Mouse (Mus musculus): ENCODE measurements at regions not wholly inside any gene's neighbourhood (a gene's known extent, or its start where the extent isn't known, plus 50 kb on each side); places are given as distances from the start of the nearest gene placed in this dataset.

- Histone ChIP-seq H3K4me3 (ENCODE audit: low read depth, low read length) (no peak overlapping the region), H3K4me1 (ENCODE audit: control insufficient read depth, insufficient read depth, insufficient read length, low read length) (no peaks in the 10 kb centered on the region), H3K27ac (ENCODE audit: insufficient read depth, low read depth, low read length) (no peak overlapping the region), H3K27me3 (ENCODE audit: control insufficient read depth, insufficient read depth, low read length) (no peaks in the 10 kb centered on the region), H3K36me3 (ENCODE audit: control insufficient read depth, insufficient read depth, low read length) (no peaks in the 10 kb centered on the region)
- no peak for TF ChIP-seq POLR2A (IDR thresholded peaks at IDR 0.05; ENCODE audit: low read depth, low read length)
- no peak for TF ChIP-seq CTCF (IDR thresholded peaks at IDR 0.05; ENCODE audit: extremely low read depth, insufficient read length, insufficient replicate concordance, low read depth, low read length)
- WGBS: 78% methylated on average over 5 of the region's 5 CpGs
Measured at GRCm38 (mm10) chr7:124907662-124908296, 536.7 kb upstream of the Kdm8 start.

DNA sequence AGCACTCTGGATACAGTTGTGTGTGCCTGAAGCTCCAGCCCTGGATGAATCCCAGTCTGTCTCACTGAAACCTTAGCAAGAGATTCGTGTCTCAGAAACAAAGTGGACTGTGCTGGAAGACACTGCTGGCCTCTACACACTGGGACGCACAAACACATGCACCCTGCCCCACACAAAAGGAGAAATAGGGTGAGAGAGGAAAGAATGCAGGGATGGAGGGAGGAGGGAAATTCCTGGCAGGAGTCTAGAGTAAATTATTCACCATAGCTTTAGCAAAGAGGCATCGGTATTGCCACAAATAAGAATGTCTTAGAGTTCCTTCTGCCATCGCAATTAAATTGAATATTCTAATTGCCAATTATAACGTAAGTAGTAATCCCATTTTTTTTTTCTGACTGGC, 530.4 kb upstream of the Kdm8 start:
- Histone ChIP-seq H3K4me1 (ENCODE audit: control insufficient read depth, insufficient read depth, insufficient read length, low read length) (no peaks in the 10 kb centered on the region), H3K4me3 (ENCODE audit: low read depth, low read length) (no peak overlapping the region), H3K27me3 (ENCODE audit: control insufficient read depth, insufficient read depth, low read length) (no peaks in the 10 kb centered on the region), H3K36me3 (ENCODE audit: control insufficient read depth, insufficient read depth, low read length) (no peaks in the 10 kb centered on the region), H3K27ac (ENCODE audit: insufficient read depth, low read depth, low read length) (no peak overlapping the region)
- TF ChIP-seq POLR2A (IDR thresholded peaks at IDR 0.05; ENCODE audit: low read depth, low read length): no peak
- TF ChIP-seq CTCF (IDR thresholded peaks at IDR 0.05; ENCODE audit: extremely low read depth, insufficient read length, insufficient replicate concordance, low read depth, low read length): no peak
- 67% methylated on average over 5 of the region's 5 CpGs for WGBS

DNA sequence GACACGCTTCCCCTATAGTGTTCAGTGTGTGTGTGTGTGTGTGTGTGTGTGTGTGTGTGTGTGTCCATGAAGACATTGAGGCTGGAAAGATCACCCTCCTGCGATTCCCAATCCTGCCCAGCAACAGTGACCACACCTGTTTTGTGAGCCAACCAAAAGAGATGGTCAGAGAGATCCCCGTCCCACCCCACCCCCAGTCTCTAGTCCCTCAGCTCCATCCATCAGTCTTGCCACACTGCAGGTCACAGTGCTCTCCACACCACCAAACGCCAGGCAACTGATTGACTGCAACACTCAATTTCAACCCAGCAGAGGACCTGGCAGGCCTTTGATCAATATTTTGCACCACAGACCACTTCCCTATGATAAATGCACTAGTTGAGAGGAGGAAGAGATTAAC, 530.0 kb upstream of the Kdm8 start:
- no peaks in the 10 kb centered on the region for H3K4me1 ChIP-seq (ENCODE audit: control insufficient read depth, insufficient read depth, insufficient read length, low read length)
- TF ChIP-seq POLR2A (IDR thresholded peaks at IDR 0.05; ENCODE audit: low read depth, low read length) (no peak), CTCF (IDR thresholded peaks at IDR 0.05; ENCODE audit: extremely low read depth, insufficient read length, insufficient replicate concordance, low read depth, low read length) (no peak)
- H3K4me3 ChIP-seq (ENCODE audit: low read depth, low read length): no peak overlapping the region
- H3K27me3 ChIP-seq (ENCODE audit: control insufficient read depth, insufficient read depth, low read length): no peaks in the 10 kb centered on the region
- 57% methylated on average over 4 of the region's 4 CpGs for WGBS
- no peaks in the 10 kb centered on the region for H3K36me3 ChIP-seq (ENCODE audit: control insufficient read depth, insufficient read depth, low read length)
- H3K27ac ChIP-seq (ENCODE audit: insufficient read depth, low read depth, low read length): no peak overlapping the region

GRCm38 (mm10) chr7:124914972-124915371, 529.5 kb upstream of the Kdm8 start:
- no peaks in the 10 kb centered on the region for H3K27me3 ChIP-seq (ENCODE audit: control insufficient read depth, insufficient read depth, low read length)
- H3K36me3 ChIP-seq (ENCODE audit: control insufficient read depth, insufficient read depth, low read length): no peaks in the 10 kb centered on the region
- WGBS: 45% methylated on average over 6 of the region's 6 CpGs
- H3K4me1 ChIP-seq (ENCODE audit: control insufficient read depth, insufficient read depth, insufficient read length, low read length): no peaks in the 10 kb centered on the region
- no peak overlapping the region for H3K27ac ChIP-seq (ENCODE audit: insufficient read depth, low read depth, low read length)
- no peak for TF ChIP-seq POLR2A (IDR thresholded peaks at IDR 0.05; ENCODE audit: low read depth, low read length)
- H3K4me3 ChIP-seq (ENCODE audit: low read depth, low read length): no peak overlapping the region

DNA sequence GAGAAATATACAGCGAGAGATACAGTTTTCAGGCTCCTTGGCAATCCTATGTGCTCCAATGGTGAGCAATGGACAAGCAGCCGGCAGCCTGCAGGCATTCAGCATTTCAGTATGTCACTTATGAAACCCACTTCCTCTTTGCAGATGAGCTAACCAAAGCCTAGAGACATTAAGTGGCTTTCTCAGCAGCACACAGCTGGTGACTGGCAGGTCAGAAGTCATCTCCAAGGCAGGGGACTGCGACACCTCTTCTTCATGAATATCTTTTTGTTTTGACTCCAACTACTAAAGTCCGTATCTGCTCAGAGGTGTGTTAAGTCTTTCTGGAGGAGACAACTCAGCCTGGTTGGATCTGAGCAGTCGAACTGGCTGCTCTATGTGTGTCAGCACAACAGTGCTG, 528.8 kb upstream of the Kdm8 start:
- H3K4me1 ChIP-seq (ENCODE audit: control insufficient read depth, insufficient read depth, insufficient read length, low read length): no peaks in the 10 kb centered on the region
- no peaks in the 10 kb centered on the region for H3K36me3 ChIP-seq (ENCODE audit: control insufficient read depth, insufficient read depth, low read length)
- TF ChIP-seq POLR2A (IDR thresholded peaks at IDR 0.05; ENCODE audit: low read depth, low read length) (no peak), CTCF (IDR thresholded peaks at IDR 0.05; ENCODE audit: extremely low read depth, insufficient read length, insufficient replicate concordance, low read depth, low read length) (no peak)
- H3K27me3 ChIP-seq (ENCODE audit: control insufficient read depth, insufficient read depth, low read length): no peaks in the 10 kb centered on the region
- 66% methylated on average over 5 of the region's 5 CpGs for WGBS
- H3K27ac ChIP-seq (ENCODE audit: insufficient read depth, low read depth, low read length): no peak overlapping the region
- H3K4me3 ChIP-seq (ENCODE audit: low read depth, low read length): no peak overlapping the region

DNA sequence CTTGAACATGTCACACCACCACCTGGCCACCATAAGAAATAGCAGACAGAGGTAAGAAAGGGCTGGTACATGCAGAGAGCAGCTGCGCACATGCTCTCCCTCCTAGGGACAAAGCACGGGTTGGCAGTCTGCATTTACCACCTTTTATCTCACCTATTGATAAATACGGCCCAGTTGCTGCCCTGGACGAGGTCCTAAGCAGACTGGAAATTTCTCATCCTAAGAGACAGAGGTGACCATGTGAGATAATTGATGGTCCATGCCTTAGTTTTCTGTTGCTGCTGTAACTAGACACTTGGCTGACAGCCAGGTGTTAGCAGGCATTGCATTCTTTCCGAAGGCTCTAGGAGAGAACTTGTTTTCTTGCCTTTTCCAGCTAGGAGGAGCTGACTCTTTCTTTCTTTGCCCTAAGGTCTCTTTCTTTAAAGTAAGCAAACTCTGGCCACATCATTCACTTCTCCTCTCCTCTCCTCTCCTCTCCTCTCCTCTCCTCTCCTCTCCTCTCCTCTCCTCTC, 526.8 kb upstream of the Kdm8 start:
- no peaks in the 10 kb centered on the region for H3K27me3 ChIP-seq (ENCODE audit: control insufficient read depth, insufficient read depth, low read length)
- TF ChIP-seq CTCF (IDR thresholded peaks at IDR 0.05; ENCODE audit: extremely low read depth, insufficient read length, insufficient replicate concordance, low read depth, low read length): no peak
- no peak for TF ChIP-seq POLR2A (IDR thresholded peaks at IDR 0.05; ENCODE audit: low read depth, low read length)
- no peak overlapping the region for H3K27ac ChIP-seq (ENCODE audit: insufficient read depth, low read depth, low read length)
- H3K4me3 ChIP-seq (ENCODE audit: low read depth, low read length): no peak overlapping the region
- no peaks in the 10 kb centered on the region for H3K4me1 ChIP-seq (ENCODE audit: control insufficient read depth, insufficient read depth, insufficient read length, low read length)
- no peaks in the 10 kb centered on the region for H3K36me3 ChIP-seq (ENCODE audit: control insufficient read depth, insufficient read depth, low read length)
- whole genome bisulfite sequencing: 37% methylated on average over 5 of the region's 5 CpGs

DNA sequence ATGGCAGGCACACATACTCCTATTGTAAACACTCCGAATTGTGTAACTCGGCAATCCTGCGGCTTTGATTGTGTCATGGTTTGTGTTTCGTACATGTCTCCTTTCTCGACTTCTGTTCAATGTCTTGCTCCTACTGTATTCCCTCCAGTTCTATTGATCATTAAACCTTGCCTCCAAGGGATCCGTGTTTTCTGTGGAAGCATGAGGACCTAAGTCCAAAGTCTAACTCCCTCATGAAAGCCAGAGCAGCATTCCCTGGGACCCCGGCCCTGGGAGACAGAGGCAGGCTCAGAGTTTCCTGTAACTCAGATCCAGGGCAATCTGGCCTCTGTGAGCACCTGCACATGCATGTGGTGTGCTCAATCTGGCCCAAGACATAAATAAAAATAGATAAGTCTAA, 521.7 kb upstream of the Kdm8 start:
- H3K4me1 ChIP-seq (ENCODE audit: control insufficient read depth, insufficient read depth, insufficient read length, low read length): no peaks in the 10 kb centered on the region
- no peak overlapping the region for H3K4me3 ChIP-seq (ENCODE audit: low read depth, low read length)
- WGBS: 42% methylated on average over 7 of the region's 7 CpGs
- H3K27me3 ChIP-seq (ENCODE audit: control insufficient read depth, insufficient read depth, low read length): no peaks in the 10 kb centered on the region
- no peak overlapping the region for H3K27ac ChIP-seq (ENCODE audit: insufficient read depth, low read depth, low read length)
- TF ChIP-seq POLR2A (IDR thresholded peaks at IDR 0.05; ENCODE audit: low read depth, low read length) (no peak), CTCF (IDR thresholded peaks at IDR 0.05; ENCODE audit: extremely low read depth, insufficient read length, insufficient replicate concordance, low read depth, low read length) (no peak)
- no peaks in the 10 kb centered on the region for H3K36me3 ChIP-seq (ENCODE audit: control insufficient read depth, insufficient read depth, low read length)
